Mouse (Mus musculus) megakaryocyte, embryonic 14.5 days (primary cell): ENCODE results near the gene Add3. TPM values are rescaled to one million over a fixed set of nuclear protein-coding genes. Genes with fewer than 3 reads are reported as not detected.

Experiments used
- H3K27me3 ChIP-seq: replicated peaks from 2 replicates; pipeline ENCODE3; 2012; ENCODE audit warnings: inconsistent platforms
- H3K36me3 ChIP-seq: replicated peaks from 2 replicates; pipeline ENCODE3; 2012; ENCODE audit warnings: low read length, inconsistent platforms, mixed read lengths
- H3K4me1 ChIP-seq: 2 replicates; pipeline ENCODE4 v1.6.1; 2012; ENCODE audit warnings: inconsistent platforms
- H3K4me3 ChIP-seq: replicated peaks from 2 replicates; pipeline ENCODE3; 2012; ENCODE audit warnings: moderate library complexity, mild to moderate bottlenecking, inconsistent platforms
- H3K9me3 ChIP-seq: 2 replicates; pipeline ENCODE4 v1.6.1; 2012; ENCODE audit warnings: inconsistent platforms
- FLI1 ChIP-seq: IDR thresholded peaks from 2 replicates; pipeline ENCODE4 v1.6.1; 2012; ENCODE audit warnings: low read length, inconsistent platforms, mixed read lengths
- GATA1 ChIP-seq: IDR thresholded peaks from 3 replicates; pipeline ENCODE4 v1.6.1; 2012; ENCODE audit warnings: mixed read lengths, low read length, inconsistent platforms, borderline replicate concordance
- polyA plus RNA-seq: library from polyadenylated mRNA; stranded (reverse); fragments of >175 nt; gene quantifications from 2 replicates; pipeline ENCODE4 v1.2.3, GENCODE M21; 2012; ENCODE audit warnings: low replicate concordance; ENCODE audit not compliant: insufficient read depth

Add3 gene
- polyA plus RNA-seq, 1 experiment, result 6.1 TPM

GRCm38 (mm10) chr19:53252111-53253028 is 112.1 kb downstream of the Add3 start:
- peaks cover 70% of the 10 kb centered on the region for H3K4me1 ChIP-seq
- H3K27me3 ChIP-seq, result peaks cover 9% of the 10 kb centered on the region
- no peak for TF ChIP-seq FLI1
- TF ChIP-seq GATA1, result no peak
- peaks cover 46% of the 10 kb centered on the region for H3K36me3 ChIP-seq
- peaks cover 11% of the 10 kb centered on the region for H3K9me3 ChIP-seq
- no peak overlapping the region for H3K4me3 ChIP-seq

- peak overlapping the region; percentile 52 for H3K4me3 ChIP-seq
- H3K4me1 ChIP-seq, result peaks cover 72% of the 10 kb centered on the region
- TF ChIP-seq FLI1 (no peak), GATA1 (no peak)
- H3K9me3 ChIP-seq, result peaks cover 11% of the 10 kb centered on the region
- peaks cover 13% of the 10 kb centered on the region for H3K36me3 ChIP-seq
- peaks cover 45% of the 10 kb centered on the region for H3K27me3 ChIP-seq
These were observed 116.1 kb downstream of the Add3 start for GRCm38 (mm10) chr19:53256361-53256760.

- peak overlapping the region; percentile 52 for H3K4me3 ChIP-seq
- H3K36me3 ChIP-seq, result peaks cover 13% of the 10 kb centered on the region
- peaks cover 11% of the 10 kb centered on the region for H3K9me3 ChIP-seq
- peaks cover 50% of the 10 kb centered on the region for H3K27me3 ChIP-seq
- no peak for TF ChIP-seq GATA1
- TF ChIP-seq FLI1, result no peak
- peaks cover 66% of the 10 kb centered on the region for H3K4me1 ChIP-seq
These were observed 116.8 kb downstream of the Add3 start for GRCm38 (mm10) chr19:53256991-53257594.

GRCm38 (mm10) chr19:53257631-53258560 is 117.7 kb downstream of the Add3 start:
- Histone ChIP-seq H3K9me3 (peaks cover 11% of the 10 kb centered on the region), H3K4me1 (peaks cover 64% of the 10 kb centered on the region), H3K27me3 (peaks cover 58% of the 10 kb centered on the region), H3K36me3 (peaks cover 8% of the 10 kb centered on the region), H3K4me3 (peak overlapping the region; percentile 42)
- no peak for TF ChIP-seq FLI1
- TF ChIP-seq GATA1, result no peak

- Histone ChIP-seq H3K4me3 (no peak overlapping the region), H3K4me1 (peaks cover 71% of the 10 kb centered on the region), H3K36me3 (peaks cover 8% of the 10 kb centered on the region), H3K27me3 (peaks cover 66% of the 10 kb centered on the region), H3K9me3 (peaks cover 11% of the 10 kb centered on the region)
- no peak for TF ChIP-seq FLI1
- TF ChIP-seq GATA1, result no peak
These were observed 118.7 kb downstream of the Add3 start for GRCm38 (mm10) chr19:53258740-53259506.

- Histone ChIP-seq H3K27me3 (peaks cover 68% of the 10 kb centered on the region), H3K4me1 (peaks cover 77% of the 10 kb centered on the region), H3K9me3 (peaks cover 11% of the 10 kb centered on the region), H3K4me3 (no peak overlapping the region), H3K36me3 (peaks cover 8% of the 10 kb centered on the region)
- TF ChIP-seq FLI1 (no peak), GATA1 (no peak)
These were observed 119.3 kb downstream of the Add3 start for GRCm38 (mm10) chr19:53259541-53259940.

DNA sequence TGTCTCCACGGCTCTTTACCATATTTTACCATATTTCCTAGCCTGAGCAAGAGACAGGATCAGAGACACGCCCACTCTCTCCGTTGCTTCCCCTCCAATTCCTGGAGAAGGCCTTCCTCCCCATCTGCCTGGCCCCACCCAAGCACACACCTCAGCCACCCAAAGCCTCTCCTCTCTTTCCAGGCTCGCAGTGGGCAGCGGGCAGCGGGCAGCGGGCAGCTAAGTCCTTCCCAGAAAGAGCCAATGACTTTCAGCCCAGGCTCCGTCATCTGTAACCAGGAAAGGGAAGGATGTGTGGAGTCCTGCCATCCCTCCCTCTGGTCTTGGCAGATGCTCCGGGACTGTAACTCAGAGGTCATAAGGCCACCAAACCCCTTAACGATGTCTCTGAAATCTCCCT is 120.0 kb downstream of the Add3 start:
- peaks cover 11% of the 10 kb centered on the region for H3K9me3 ChIP-seq
- peaks cover 68% of the 10 kb centered on the region for H3K27me3 ChIP-seq
- no peak overlapping the region for H3K4me3 ChIP-seq
- peaks cover 8% of the 10 kb centered on the region for H3K36me3 ChIP-seq
- TF ChIP-seq FLI1, result no peak
- no peak for TF ChIP-seq GATA1
- H3K4me1 ChIP-seq, result peaks cover 84% of the 10 kb centered on the region

- Histone ChIP-seq H3K27me3 (peaks cover 70% of the 10 kb centered on the region), H3K4me3 (no peak overlapping the region), H3K36me3 (peaks cover 8% of the 10 kb centered on the region), H3K4me1 (peaks cover 84% of the 10 kb centered on the region), H3K9me3 (peaks cover 9% of the 10 kb centered on the region)
- TF ChIP-seq FLI1, result no peak
- TF ChIP-seq GATA1, result no peak
These were observed 120.6 kb downstream of the Add3 start for GRCm38 (mm10) chr19:53260828-53261227.

DNA sequence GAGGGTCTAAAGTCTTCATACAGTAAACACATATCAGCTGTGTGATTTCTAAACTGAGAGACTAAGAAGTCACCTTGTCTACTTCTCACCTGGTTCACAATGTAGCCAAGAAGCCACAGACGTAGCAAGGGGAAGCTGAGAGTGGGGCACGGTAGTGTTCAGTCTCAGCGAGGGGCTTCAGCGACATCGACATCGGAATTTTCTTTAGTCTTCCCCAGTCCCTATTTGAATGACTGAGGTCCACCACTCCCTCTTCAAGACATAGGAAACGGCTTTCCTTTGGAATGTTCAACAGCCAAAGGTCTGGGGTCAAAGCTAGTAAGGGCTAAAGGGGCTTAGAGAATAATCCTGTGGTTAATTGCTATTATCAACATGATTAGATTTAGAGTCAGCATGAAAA is 121.8 kb downstream of the Add3 start:
- peaks cover 81% of the 10 kb centered on the region for H3K27me3 ChIP-seq

More for the DNA sequence above, 121.8 kb downstream of the Add3 start:
- no peak overlapping the region for H3K4me3 ChIP-seq
- H3K36me3 ChIP-seq, result no peaks in the 10 kb centered on the region
- H3K4me1 ChIP-seq, result peaks cover 74% of the 10 kb centered on the region
- TF ChIP-seq GATA1 (no peak), FLI1 (no peak)
- H3K9me3 ChIP-seq, result no peaks in the 10 kb centered on the region
